ENCODE assay signal across 8 mouse cellular contexts in genomic region chr8:119861706-119862389, GRCm38 (mm10). TPM values are rescaled to one million over a fixed set of nuclear protein-coding genes. Genes with fewer than 3 reads are reported as not detected.
A peak's percentile ranks its signal among the peaks of the same experiment; 100 is the strongest.
DNase-seq lines count a peak whose midpoint lies in the region; ATAC-seq lines count a peak whose summit lies in the region.

Gene Klhl36 (plus strand): TSS chr8:119862266.

- peak within 1 kb of the TSS; percentile 87 for H3K4me2 ChIP-seq in hindbrain, embryonic 16.5 days (ENCODE audit: low read length)

- H3K27me3 ChIP-seq in hindbrain, embryonic 16.5 days (replicated peaks; ENCODE audit: control insufficient read depth, insufficient read depth, low read length): no peaks in the 10 kb centered on the region

- WGBS in hindbrain, embryonic 16.5 days: under 1% methylated on average over 35 of the region's 35 CpGs
- 2% methylated on average over 35 of the region's 35 CpGs for WGBS in macrophage (ENCODE audit: missing documents)

- H3K9ac ChIP-seq in hindbrain, embryonic 16.5 days (ENCODE audit: low read depth, low read length): peak within 1 kb of the TSS; percentile 94

- H3K27ac ChIP-seq in hindbrain, embryonic 16.5 days (ENCODE audit: low read depth, low read length): peak within 1 kb of the TSS; percentile 68
- no peak within 1 kb of the TSS for H3K27ac ChIP-seq in macrophage

- ATAC-seq in hindbrain, embryonic 16.5 days: peak; percentile 97

- no peaks in the 10 kb centered on the region for H3K79me2 ChIP-seq in macrophage (ENCODE audit: inconsistent target)

- H3K4me3 ChIP-seq in hindbrain, embryonic 16.5 days (ENCODE audit: low read length): peak within 1 kb of the TSS; percentile 91
- H3K4me3 ChIP-seq in macrophage (ENCODE audit: inconsistent target): peak within 1 kb of the TSS; percentile 64

- no peaks in the 10 kb centered on the region for H3K36me3 ChIP-seq in hindbrain, embryonic 16.5 days (ENCODE audit: control insufficient read depth, insufficient read depth, low read length)
- H3K36me3 ChIP-seq in macrophage (ENCODE audit: inconsistent target): no peaks in the 10 kb centered on the region

- DNase-seq in WW6 (ENCODE audit: low read depth, low spot score): peak; percentile 89
- peak; percentile 94 to 96 for DNase-seq in cerebellum, postnatal 4 days (ENCODE audit: low spot score in 2 of 2)
- DNase-seq in gastrocnemius, adult 18-20 months (ENCODE audit: low spot score): peak; percentile 98
- peak; percentile 95 to 96 for DNase-seq in left cerebral cortex, adult 18-20 months (ENCODE audit: low spot score in 2 of 2)
- peak; percentile 96 for DNase-seq in right cerebral cortex, adult 18-20 months
- DNase-seq in urinary bladder, postnatal 10 days (ENCODE audit: low spot score): peak; percentile 90

- peaks cover 15% of the 10 kb centered on the region for H3K4me1 ChIP-seq in hindbrain, embryonic 16.5 days (ENCODE audit: control insufficient read depth, insufficient read depth, low read depth, low read length)

- H3K9me3 ChIP-seq in hindbrain, embryonic 16.5 days (ENCODE audit: control insufficient read depth, low read length): no peaks in the 10 kb centered on the region

RNA-seq across cellular contexts. Expression of gene Klhl36, which starts in this region (rescaled TPM):
- 1 to 10 TPM; 1.2 to 1.3 TPM for total RNA-seq in gastrocnemius, adult 18-20 months (2021)
- polyA plus RNA-seq in hindbrain, embryonic 16.5 days (2015; fragmentation: Nextera tagmentation; extraction: Ambion mirVana): 20.3 and 20.5 TPM in 2 replicates
- total RNA-seq in left cerebral cortex, adult 18-20 months (2021): 1 to 10 TPM; 7.7 to 8.8 TPM
- total RNA-seq in macrophage (2018; cell fraction: chromatin; rRNA removed): 10 to 100 TPM in 7 of 26 experiments, 1 to 10 TPM in 18, under 1 TPM in 1; 0.70 to 12.8 (median 6.1) TPM
- total RNA-seq in macrophage (2018; cell fraction: cytosol; rRNA removed): 1 to 10 TPM; 1.8 to 9.2 (median 6.8) TPM
- total RNA-seq in macrophage (2018; cell fraction: nucleus; rRNA removed): 1 to 10 TPM in 25 of 26 experiments, under 1 TPM in 1; 0.93 to 9.8 (median 5.3) TPM
- polyA plus RNA-seq in macrophage (2018): 2.8 to 6.7 TPM (median 5.1 TPM) in 3 replicates
